Mouse (Mus musculus): Measurements from ENCODE around the gene Nav3.

Gene Nav3

DNA sequence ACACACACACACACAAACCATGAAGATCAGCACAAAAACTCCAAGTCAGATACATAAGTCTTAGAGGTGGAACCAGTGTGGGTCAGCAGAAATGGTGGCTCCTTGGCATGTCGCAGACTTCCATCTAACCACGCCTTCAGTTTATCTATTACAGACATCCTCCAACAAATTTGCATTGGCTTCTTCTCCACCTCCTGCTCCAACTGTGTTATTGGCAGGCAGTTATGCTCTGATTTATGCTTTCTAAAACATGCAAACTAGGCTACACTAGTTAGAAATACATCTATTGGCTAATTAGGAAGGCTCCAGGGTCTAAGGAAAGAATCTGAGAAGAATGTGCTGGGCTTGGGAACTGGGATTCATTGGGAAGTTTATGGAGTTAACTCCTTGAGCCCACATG, 75.2 kb downstream of the Nav3 start:
- no peak for DNase-seq

DNA sequence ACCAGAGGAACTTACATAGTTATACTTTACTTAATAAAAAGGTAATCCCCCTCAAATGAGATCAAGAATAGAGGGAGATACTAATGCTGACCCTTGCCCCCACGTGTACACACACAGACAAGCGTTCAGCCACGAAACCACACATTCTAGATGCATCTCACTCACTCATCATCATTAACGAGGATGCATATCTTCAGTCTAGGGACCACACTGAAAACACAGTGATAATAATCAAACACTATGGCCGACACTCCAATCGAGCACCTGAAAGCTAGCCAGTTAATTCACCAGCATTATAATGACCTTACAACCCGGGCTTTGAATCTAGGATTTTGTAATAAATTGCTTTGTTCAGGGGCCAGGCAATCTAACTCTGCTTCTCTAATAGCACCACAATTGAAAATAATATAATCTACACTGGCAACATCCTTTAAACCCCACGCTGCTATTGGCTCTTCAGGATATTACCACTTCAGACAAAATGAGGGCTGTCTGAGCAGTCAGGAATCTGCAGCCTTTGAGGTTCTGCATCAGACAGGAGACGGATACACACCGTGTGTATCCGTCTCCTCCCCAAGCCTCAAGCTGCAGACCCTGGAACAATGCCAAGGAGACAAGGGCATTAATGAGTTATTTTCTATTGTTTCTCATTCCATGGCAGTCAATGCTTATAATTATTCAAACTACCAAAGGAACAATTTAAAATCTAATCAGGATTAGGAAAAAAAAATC, 83.1 kb downstream of the Nav3 start:
- DNase-seq: no peak

GRCm38 (mm10) chr10:110352148-110352547, 103.9 kb downstream of the Nav3 start:
- DNase-seq: no peak

- no peak for DNase-seq
Measured at GRCm38 (mm10) chr10:110330030-110330429, 126.0 kb downstream of the Nav3 start.

DNA sequence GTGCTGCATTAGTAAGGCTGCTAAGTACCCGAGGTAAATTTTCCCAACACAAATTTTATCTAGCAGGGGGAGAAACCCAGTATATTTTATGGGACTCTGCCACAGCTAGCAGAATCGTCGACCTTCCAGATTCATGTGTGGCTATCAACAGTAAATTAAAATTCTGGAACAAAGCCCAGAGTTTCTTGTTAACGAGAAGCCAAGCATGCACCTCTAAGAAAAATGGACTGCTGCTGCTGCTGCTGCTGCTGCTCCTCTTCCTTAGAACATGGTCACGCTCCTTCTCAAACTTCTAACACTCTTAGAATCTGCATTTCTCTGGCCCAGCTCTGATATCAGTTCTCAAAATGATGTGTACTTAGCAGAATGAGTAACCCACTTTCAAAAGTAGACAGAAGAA, 126.4 kb downstream of the Nav3 start:
- peak in 1 of 2 experiments; percentile 1 for DNase-seq

DNA sequence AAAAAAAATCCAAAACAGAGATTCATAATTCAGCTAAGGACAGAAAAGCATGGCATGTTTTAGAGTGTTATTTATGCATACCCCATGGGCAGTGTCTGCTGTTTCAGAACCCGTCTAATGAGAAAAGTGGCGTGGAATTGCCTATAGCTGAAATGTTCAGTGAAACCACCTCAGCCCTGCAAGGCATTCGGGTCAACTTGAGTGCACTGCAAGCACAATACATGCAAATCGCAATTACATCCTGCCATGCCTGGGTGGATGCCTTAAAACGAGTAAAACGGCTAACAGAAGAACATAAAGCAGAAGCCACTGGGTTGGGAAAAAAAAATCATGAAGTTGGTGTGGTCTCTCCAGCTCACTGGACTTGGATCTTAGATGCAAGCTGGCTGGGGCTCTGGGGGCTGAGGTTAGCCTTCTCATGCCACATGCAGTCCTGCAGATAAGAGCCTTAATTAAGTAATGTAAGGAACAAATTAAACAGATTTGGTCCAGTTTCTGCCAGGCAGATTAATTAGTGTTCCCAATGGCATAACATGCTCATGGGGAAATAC, 133.8 kb downstream of the Nav3 start:
- no peak for DNase-seq

DNA sequence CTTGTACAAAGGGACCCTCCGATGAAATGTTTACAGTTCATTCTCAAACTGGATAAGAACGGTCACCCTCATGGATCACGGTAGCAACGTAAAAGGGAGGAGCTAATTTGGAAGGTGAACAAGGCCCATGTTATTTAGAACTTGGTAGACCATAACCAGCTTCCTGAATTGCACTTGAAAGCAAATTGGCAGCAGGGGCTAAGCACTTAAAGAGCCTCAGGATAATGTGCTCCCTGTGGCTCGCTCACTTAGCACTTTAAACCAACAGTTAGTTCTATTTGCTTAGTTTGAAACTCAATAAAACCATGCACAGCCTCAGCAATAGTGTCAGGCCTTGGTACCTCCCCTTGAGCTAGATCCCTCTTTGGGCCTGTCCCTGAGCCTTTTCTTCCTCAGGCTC, 138.7 kb downstream of the Nav3 start:
- DNase-seq: no peak

- no peak for DNase-seq
Measured at GRCm38 (mm10) chr10:110314525-110314924, 141.5 kb downstream of the Nav3 start.

GRCm38 (mm10) chr10:110313959-110314358, 142.0 kb downstream of the Nav3 start:
- DNase-seq: no peak

GRCm38 (mm10) chr10:110309511-110309910, 146.5 kb downstream of the Nav3 start:
- no peak for DNase-seq

GRCm38 (mm10) chr10:110305609-110306008, 150.4 kb downstream of the Nav3 start:
- DNase-seq: no peak

GRCm38 (mm10) chr10:110290016-110290623, 165.9 kb downstream of the Nav3 start:
- DNase-seq: no peak

- DNase-seq: no peak
Measured at GRCm38 (mm10) chr10:110283879-110284278, 172.1 kb downstream of the Nav3 start.

DNA sequence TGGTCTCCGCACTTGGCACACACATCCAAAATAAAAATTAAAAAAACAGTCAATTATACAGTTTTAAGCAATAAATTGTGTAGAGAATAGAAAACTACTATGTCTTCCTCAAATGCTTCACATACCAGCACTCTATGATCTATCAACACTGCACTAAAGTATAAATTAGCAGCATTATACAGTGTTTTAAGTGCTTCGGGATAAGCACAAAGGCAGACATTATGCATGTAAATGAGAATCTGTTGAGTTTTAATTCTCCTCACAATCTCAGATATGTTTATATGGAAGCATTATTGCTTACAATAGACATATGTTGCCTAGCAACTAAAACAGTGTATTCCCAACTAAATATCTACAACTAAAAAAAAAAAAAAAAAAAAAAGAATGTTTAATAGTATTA, 183.2 kb downstream of the Nav3 start:
- DNase-seq: no peak

DNA sequence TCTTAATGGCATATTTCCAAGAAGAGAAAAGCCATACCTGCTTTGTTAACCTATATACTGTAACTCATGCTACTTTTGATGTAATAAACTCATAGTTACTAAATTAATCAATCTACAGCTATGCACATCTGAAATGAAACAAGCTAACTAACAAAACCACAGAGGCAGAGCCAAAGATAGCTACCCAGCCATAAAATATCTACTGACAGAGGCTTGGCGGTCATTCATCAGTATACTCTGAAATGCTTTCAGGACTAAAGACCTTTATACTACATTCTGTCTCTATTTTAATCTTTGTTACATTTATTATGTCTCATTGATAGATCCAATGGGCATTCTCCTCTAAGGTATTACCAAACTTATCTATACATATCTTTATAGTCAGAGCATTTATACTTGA, 185.4 kb downstream of the Nav3 start:
- DNase-seq: no peak

GRCm38 (mm10) chr10:110242128-110242561, 213.9 kb downstream of the Nav3 start:
- DNase-seq: no peak

- no peak for DNase-seq
Measured at GRCm38 (mm10) chr10:110240667-110241066, 215.3 kb downstream of the Nav3 start.

DNA sequence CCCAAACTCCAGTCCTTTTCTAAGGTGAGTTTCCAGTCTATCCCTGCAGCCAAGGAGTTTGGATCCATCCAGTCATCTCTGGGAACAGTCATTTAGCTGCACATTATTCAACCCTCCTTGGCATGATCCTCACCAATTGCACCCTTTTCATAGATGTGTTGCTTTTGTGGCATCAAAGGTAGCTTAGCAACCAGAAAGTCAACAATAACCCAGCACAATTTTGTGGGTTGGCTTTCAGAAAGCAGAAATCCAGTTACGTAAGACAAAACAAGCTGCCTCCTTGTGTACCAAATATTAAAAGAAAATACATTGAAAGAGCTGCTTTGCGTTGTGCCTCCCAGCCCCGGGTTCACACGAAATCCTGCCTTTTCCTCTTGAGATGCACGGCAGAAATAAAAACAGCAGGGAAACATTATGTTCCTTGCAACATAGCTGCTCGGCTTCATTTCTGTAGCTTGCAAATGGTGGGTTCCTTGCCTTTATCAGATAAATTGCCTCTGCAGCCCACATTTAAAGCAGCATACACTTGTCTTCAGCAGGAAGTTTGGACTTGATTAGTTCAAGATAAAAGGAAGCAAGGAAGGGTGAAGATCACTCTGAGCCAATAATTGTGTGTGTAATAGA, 222.6 kb downstream of the Nav3 start:
- no peak for DNase-seq

- DNase-seq: no peak
Measured at GRCm38 (mm10) chr10:110206411-110206810, 249.6 kb downstream of the Nav3 start.

GRCm38 (mm10) chr10:110204121-110204697, 251.8 kb downstream of the Nav3 start:
- DNase-seq: no peak

DNA sequence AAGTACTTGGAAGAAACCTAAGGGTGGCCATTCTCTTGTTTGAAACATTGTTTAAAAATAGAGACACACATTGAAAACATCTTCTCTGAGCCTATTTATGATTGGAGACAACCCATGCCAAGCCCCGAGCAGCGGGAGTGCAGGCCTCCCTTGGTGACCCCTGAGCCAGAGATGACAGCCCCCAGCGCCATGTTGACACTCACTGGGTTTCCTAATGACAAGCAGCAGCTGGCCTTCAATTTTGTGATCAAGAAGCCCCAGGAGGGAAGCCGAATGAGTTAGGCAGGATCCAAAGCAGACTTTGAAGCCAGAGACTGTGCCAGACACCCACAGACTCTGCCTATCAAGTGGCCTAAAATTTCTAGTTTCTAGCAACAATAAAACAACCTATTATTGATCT, 263.1 kb downstream of the Nav3 start:
- DNase-seq: no peak

GRCm38 (mm10) chr10:110192026-110192805, 263.8 kb downstream of the Nav3 start:
- no peak for DNase-seq

- no peak for DNase-seq
Measured at GRCm38 (mm10) chr10:110186242-110186641, 269.8 kb downstream of the Nav3 start.
